Mouse (Mus musculus) lung, postnatal 0 days (tissue): ENCODE data around the gene Bcl2l14.

Source experiments
- CTCF ChIP-seq: IDR thresholded peaks from 2 replicates; pipeline ENCODE4 v1.5.1; 2016; ENCODE audit warnings: antibody characterized with exemption, mild to moderate bottlenecking
- EP300 ChIP-seq: IDR thresholded peaks from 2 replicates; pipeline ENCODE4 v1.6.1; 2016; ENCODE audit warnings: antibody characterized with exemption, mild to moderate bottlenecking, control low read depth

GRCm38 (mm10) chr6:134439401-134440021 is 43.4 kb downstream of the Bcl2l14 start:
- TF ChIP-seq CTCF, result no peak
- TF ChIP-seq EP300, result no peak
